Mouse (Mus musculus) cerebellum, adult (tissue): ENCODE results near the gene Pdlim4.
"Not testable (repeated sequence)": the region's sequence is repeated elsewhere in the genome, so short reads cannot be mapped to it uniquely, and the experiment has no call there.

Experiments
- ATAC-seq: cut with Nextera tagmentation; 2 replicates; pipeline ENCODE4 v1.9.2; 2017; ENCODE audit warnings: mild to moderate bottlenecking, moderate library complexity, mixed read lengths; ENCODE audit not compliant: insufficient number of reproducible peaks, low FRiP score, low TSS enrichment

Gene Pdlim4

GRCm38 (mm10) chr11:54064412-54064978 is 4.3 kb downstream of the Pdlim4 start:
- ATAC-seq = no peak

GRCm38 (mm10) chr11:54063472-54063775 is 5.4 kb downstream of the Pdlim4 start:
- no peak for ATAC-seq

- ATAC-seq = no peak
Observed at GRCm38 (mm10) chr11:54062753-54063471, 5.9 kb downstream of the Pdlim4 start.

GRCm38 (mm10) chr11:54062086-54062752 is 6.6 kb downstream of the Pdlim4 start:
- no peak for ATAC-seq

GRCm38 (mm10) chr11:54060316-54060715 is 8.5 kb downstream of the Pdlim4 start:
- no peak for ATAC-seq

- ATAC-seq = no peak
Observed at GRCm38 (mm10) chr11:54059526-54059925, 9.3 kb downstream of the Pdlim4 start.

GRCm38 (mm10) chr11:54058643-54059042 is 10.2 kb downstream of the Pdlim4 start:
- ATAC-seq = 0 out of 2 replicates have a peak, but pooled peaks have one; percentile 47

GRCm38 (mm10) chr11:54058056-54058617 is 10.7 kb downstream of the Pdlim4 start:
- ATAC-seq = no peak

GRCm38 (mm10) chr11:54057428-54057827 is 11.4 kb downstream of the Pdlim4 start:
- ATAC-seq = no peak

GRCm38 (mm10) chr11:54056132-54056531 is 12.7 kb downstream of the Pdlim4 start:
- no peak for ATAC-seq

- ATAC-seq = no peak
Observed at GRCm38 (mm10) chr11:54054257-54054656, 14.6 kb downstream of the Pdlim4 start.

GRCm38 (mm10) chr11:54053090-54053489 is 15.7 kb downstream of the Pdlim4 start:
- ATAC-seq = no peak

GRCm38 (mm10) chr11:54052128-54052527 is 16.7 kb downstream of the Pdlim4 start:
- no peak for ATAC-seq

- ATAC-seq = no peak
Observed at GRCm38 (mm10) chr11:54051161-54051560, 17.7 kb downstream of the Pdlim4 start.

- ATAC-seq = no peak
Observed at GRCm38 (mm10) chr11:54050205-54050604, 18.6 kb downstream of the Pdlim4 start.

- ATAC-seq = no peak
Observed at GRCm38 (mm10) chr11:54040676-54041075, 28.1 kb downstream of the Pdlim4 start.

- ATAC-seq = not testable (repeated sequence)
Observed at GRCm38 (mm10) chr11:54032872-54033271, 35.9 kb downstream of the Pdlim4 start.

- ATAC-seq = 0 out of 2 replicates have a peak, but pooled peaks have one; percentile 29
Observed at GRCm38 (mm10) chr11:54028997-54029396, 39.8 kb downstream of the Pdlim4 start.

- peak; percentile 81 for ATAC-seq
Observed at GRCm38 (mm10) chr11:54028044-54028951, 40.5 kb downstream of the Pdlim4 start, which contains the start of gene Slc22a4. Gene Slc22a4 (minus strand): TSS chr11:54028090.
